Mouse (Mus musculus) liver, adult 2 months (tissue): ENCODE measurements around the gene Tktl1. TPM values are rescaled to one million over a fixed set of nuclear protein-coding genes. Genes with fewer than 3 reads are reported as not detected.

Source experiments
- DNase-seq: peaks from one replicate; pipeline ENCODE4 v3.0.0-alpha.2; 2011; ENCODE audit warnings: low read depth, low spot score; ENCODE audit errors: extremely low read depth
- H3K27ac ChIP-seq: fragments of 200-500 bp; replicated peaks from 2 replicates; pipeline ENCODE4 v1.5.1; 2012; ENCODE audit warnings: low read depth, mild to moderate bottlenecking, control low read depth, inconsistent platforms, low read length; ENCODE audit not compliant: insufficient read depth
- H3K27me3 ChIP-seq: fragments of 200-500 bp; 2 replicates; pipeline ENCODE4 v1.6.1; 2012; ENCODE audit warnings: mild to moderate bottlenecking, moderate library complexity, low read length, inconsistent platforms; ENCODE audit not compliant: control insufficient read depth, insufficient read depth
- H3K36me3 ChIP-seq: fragments of 200-500 bp; 2 replicates; pipeline ENCODE4 v1.6.1; 2012; ENCODE audit warnings: low read length, inconsistent platforms; ENCODE audit not compliant: control insufficient read depth, insufficient read depth
- H3K4me1 ChIP-seq: fragments of 200-500 bp; 2 replicates; pipeline ENCODE4 v1.6.1; 2011; ENCODE audit warnings: low read length; ENCODE audit not compliant: control insufficient read depth, insufficient read depth
- H3K4me3 ChIP-seq: fragments of 200-500 bp; 2 replicates; pipeline ENCODE4 v1.5.1; 2011; ENCODE audit warnings: low read depth, mild to moderate bottlenecking, control low read depth, low read length, moderate library complexity; ENCODE audit not compliant: insufficient read depth
- H3K79me2 ChIP-seq: fragments of 200-500 bp; 2 replicates; pipeline ENCODE4 v1.6.1; 2012; ENCODE audit warnings: inconsistent platforms, mild to moderate bottlenecking, low read length, moderate library complexity; ENCODE audit not compliant: control insufficient read depth, insufficient read depth
- H3K9ac ChIP-seq: fragments of 200-500 bp; 2 replicates; pipeline ENCODE4 v1.6.1; 2012; ENCODE audit warnings: low read depth, mild to moderate bottlenecking, control low read depth, inconsistent platforms, low read length
- CTCF ChIP-seq: fragments of 200-500 bp; IDR thresholded peaks from 2 replicates; pipeline ENCODE4 v1.5.1; 2011; ENCODE audit warnings: low read depth, low read length, control low read depth
- POLR2A ChIP-seq: fragments of 200-500 bp; IDR thresholded peaks from 2 replicates; pipeline ENCODE4 v1.6.1; 2011; ENCODE audit warnings: low read length, control low read depth; ENCODE audit not compliant: insufficient read depth; ENCODE audit errors: extremely low read depth
- WGBS: fragments of 180-500 bp; shearing (Covaris S2); methylation state at CpG from one replicate; pipeline ENCODE4 v1.1.7; 2018; 5-methylcytosine and 5-hydroxymethylcytosine counted together
- polyA plus RNA-seq: library from polyadenylated mRNA; depleted of rRNA; stranded (reverse); fragments of >200 nt; gene quantifications from 2 replicates; pipeline ENCODE4 v1.2.3, GENCODE M21; 2012; rRNA removed
- total RNA-seq: library from RNA; depleted of rRNA; stranded (reverse); fragments of >200 nt; gene quantifications from 2 replicates; pipeline ENCODE4 v1.2.3, GENCODE M21; 2014; rRNA removed

Gene Tktl1
- total and polyA plus RNA-seq, 2 experiments, result under 0.01 TPM; not detected in 1

DNA sequence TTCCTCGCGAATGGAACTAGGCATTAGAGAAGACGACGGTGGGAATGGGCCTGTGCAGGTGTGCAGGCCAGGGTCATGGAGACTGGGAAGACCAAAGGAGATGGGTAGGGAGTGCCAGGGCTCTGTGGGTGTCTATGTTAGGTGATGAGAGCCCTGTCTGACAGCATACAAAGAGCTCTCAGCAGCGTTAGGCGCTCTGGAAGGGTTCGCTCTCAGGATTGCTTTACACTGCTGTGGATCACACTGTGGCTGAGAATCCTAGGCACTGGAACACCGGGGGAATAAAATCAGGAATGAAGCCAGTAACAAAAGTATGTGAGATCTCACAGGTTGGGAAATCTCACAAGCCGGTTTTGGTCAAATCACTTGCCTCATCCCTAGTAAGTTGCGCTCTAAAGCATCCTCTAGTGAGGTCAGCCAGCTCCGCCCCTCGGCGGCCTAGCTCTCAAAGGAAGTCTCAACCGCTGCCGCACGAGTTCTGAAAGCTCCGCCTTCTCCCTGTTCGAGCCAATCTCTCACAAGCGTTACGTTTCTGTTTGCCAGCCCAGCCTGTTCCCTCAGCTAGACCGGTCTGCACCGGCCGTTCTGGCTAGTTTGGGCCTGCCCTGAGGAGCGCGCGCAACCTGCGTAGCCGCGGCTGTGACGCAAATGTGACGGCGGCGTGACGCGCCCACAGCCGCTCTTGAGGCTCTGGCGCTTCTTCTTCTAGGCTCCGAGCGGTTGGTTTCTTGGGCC, 77.3 kb downstream of the Tktl1 start, which contains the start of gene Emd:
Gene Emd, plus strand, starts transcription at position 535 of the 735 bp plus-strand sequence.
- no peaks in the 10 kb centered on the region for H3K27me3 ChIP-seq
- no peaks in the 10 kb centered on the region for H3K79me2 ChIP-seq
- peaks cover 5% of the 10 kb centered on the region; the same call in 1 of the 2 replicates for H3K4me1 ChIP-seq
- DNase-seq, result peak; percentile 91
- peaks cover 3% of the 10 kb centered on the region; the same call in 1 of the 2 replicates for H3K36me3 ChIP-seq
- peak within 1 kb of the TSS; percentile 68 for H3K27ac ChIP-seq
- WGBS, result 11% methylated on average over 39 of the region's 39 CpGs
- H3K9ac ChIP-seq, result peak within 1 kb of the TSS; percentile 82
- 0 out of 2 replicates have a peak, but pooled peaks have one; percentile 49 for TF ChIP-seq POLR2A
- TF ChIP-seq CTCF, result no peak
- peak within 1 kb of the TSS; percentile 83 for H3K4me3 ChIP-seq

DNA sequence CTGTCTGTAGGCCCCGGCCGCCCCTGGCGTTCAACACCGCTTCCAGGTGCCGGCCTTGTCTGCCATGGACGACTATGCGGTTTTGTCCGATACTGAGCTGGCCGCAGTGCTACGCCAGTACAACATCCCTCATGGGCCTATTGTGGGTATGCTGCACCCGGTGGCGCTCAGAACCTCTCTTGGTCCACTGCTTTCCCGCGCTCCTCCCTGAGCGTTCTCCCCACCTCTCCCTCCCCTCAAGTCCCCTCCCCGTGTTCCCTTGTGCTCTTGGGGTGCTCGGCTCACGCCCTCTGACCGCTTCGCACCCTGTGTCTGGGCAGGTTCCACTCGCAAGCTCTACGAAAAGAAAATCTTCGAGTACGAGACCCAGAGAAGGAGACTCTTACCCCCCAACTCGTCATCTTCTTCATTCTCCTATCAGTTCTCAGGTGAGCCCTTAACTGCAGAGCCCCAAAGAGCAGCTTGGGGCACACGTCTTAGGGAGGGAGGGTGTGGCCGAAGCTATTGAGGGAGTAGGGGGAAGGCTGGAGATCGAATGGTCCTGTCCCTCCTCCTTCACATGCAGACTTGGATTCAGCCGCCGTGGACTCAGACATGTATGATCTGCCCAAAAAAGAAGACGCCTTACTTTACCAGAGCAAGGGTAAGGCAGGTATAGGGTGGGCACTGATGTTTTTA, 78.0 kb downstream of the Tktl1 start:
- Histone ChIP-seq H3K4me1 (peaks cover 4% of the 10 kb centered on the region; the same call in 1 of the 2 replicates), H3K4me3 (peak overlapping the region; percentile 83), H3K9ac (peak overlapping the region; percentile 82), H3K79me2 (no peaks in the 10 kb centered on the region), H3K27me3 (no peaks in the 10 kb centered on the region), H3K27ac (peak overlapping the region; percentile 68), H3K36me3 (peaks cover 3% of the 10 kb centered on the region; the same call in 1 of the 2 replicates)
- DNase-seq, result no peak
- TF ChIP-seq CTCF (no peak), POLR2A (no peak)
- 3% methylated on average over 28 of the region's 31 CpGs for WGBS

DNA sequence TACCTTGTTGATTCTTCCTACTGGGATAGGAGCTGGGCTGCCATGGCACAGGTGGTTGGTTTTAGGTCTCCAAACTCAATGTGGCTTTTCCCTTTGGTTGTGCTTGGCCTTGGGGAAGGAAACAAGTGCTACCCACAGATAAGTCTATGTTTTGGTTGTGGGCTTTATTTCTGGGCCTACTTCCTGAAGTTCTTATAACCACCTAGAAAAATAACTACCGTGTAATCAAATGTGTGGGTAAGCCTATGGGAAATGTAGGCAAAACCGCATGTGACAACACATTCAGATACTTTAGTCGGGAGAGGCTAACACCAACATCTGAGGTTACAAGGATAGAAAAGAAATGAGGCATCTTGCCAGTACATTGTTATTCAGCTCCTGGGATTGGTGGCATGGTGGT, 80.7 kb downstream of the Tktl1 start:
- no peaks in the 10 kb centered on the region for H3K79me2 ChIP-seq
- H3K9ac ChIP-seq, result no peak overlapping the region
- 97% methylated on average over 3 of the region's 3 CpGs for WGBS
- 0 out of 2 replicates have a peak, but pooled peaks cover 3% of the 10 kb centered on the region for H3K4me1 ChIP-seq
- no peak overlapping the region for H3K27ac ChIP-seq
- no peak overlapping the region for H3K4me3 ChIP-seq
- no peak for DNase-seq
- peaks cover 3% of the 10 kb centered on the region; the same call in 1 of the 2 replicates for H3K36me3 ChIP-seq
- no peak for TF ChIP-seq POLR2A
- no peak for TF ChIP-seq CTCF
- H3K27me3 ChIP-seq, result no peaks in the 10 kb centered on the region

Other genes with a start within 250 kb of the Tktl1 start
- 4.1 and 8.5 TPM in 2 replicates for gene Renbp, start 246.4 kb upstream of the Tktl1 start, total RNA-seq
- 2.1 and 2.9 TPM in 2 replicates for gene Renbp, start 246.4 kb upstream of the Tktl1 start, polyA plus RNA-seq
- 8.9 and 13.6 TPM in 2 replicates for gene Hcfc1, start 210.9 kb upstream of the Tktl1 start, total RNA-seq
- gene Hcfc1, start 210.9 kb upstream of the Tktl1 start, polyA plus RNA-seq, result 16.5 and 21.6 TPM in 2 replicates
- gene Irak1, start 153.3 kb upstream of the Tktl1 start, total RNA-seq, result 17.0 and 26.4 TPM in 2 replicates
- 84.7 and 86.7 TPM in 2 replicates for gene Irak1, start 153.3 kb upstream of the Tktl1 start, polyA plus RNA-seq
- gene Opn1mw, start 49.8 kb upstream of the Tktl1 start, total RNA-seq, result not detected in 2 replicates
- not detected in 2 replicates for gene Opn1mw, start 49.8 kb upstream of the Tktl1 start, polyA plus RNA-seq
- 5.4 and 5.8 TPM in 2 replicates for gene Mecp2, start 41.9 kb upstream of the Tktl1 start, total RNA-seq
- gene Mecp2, start 41.9 kb upstream of the Tktl1 start, polyA plus RNA-seq, result 1.9 and 2.0 TPM in 2 replicates
- gene Tex28, start 9.4 kb upstream of the Tktl1 start, total RNA-seq, result not detected in 2 replicates
- gene Tex28, start 9.4 kb upstream of the Tktl1 start, polyA plus RNA-seq, result not detected in 2 replicates
- 34.8 and 47.3 TPM in 2 replicates for gene Flna, start 72.6 kb downstream of the Tktl1 start, total RNA-seq
- 14.9 and 24.4 TPM in 2 replicates for gene Flna, start 72.6 kb downstream of the Tktl1 start, polyA plus RNA-seq
- gene Emd, start 77.4 kb downstream of the Tktl1 start, total RNA-seq, result 10.2 and 10.3 TPM in 2 replicates
- 32.4 and 38.8 TPM in 2 replicates for gene Emd, start 77.4 kb downstream of the Tktl1 start, polyA plus RNA-seq
- gene Rpl10, start 93.6 kb downstream of the Tktl1 start, total RNA-seq, result 1,181 and 1,274 TPM in 2 replicates
- 968 and 1,030 TPM in 2 replicates for gene Rpl10, start 93.6 kb downstream of the Tktl1 start, polyA plus RNA-seq
- 29.7 and 37.2 TPM in 2 replicates for gene Taz, start 104.7 kb downstream of the Tktl1 start, total RNA-seq
- 48.8 and 53.9 TPM in 2 replicates for gene Taz, start 104.7 kb downstream of the Tktl1 start, polyA plus RNA-seq
- 3.5 and 6.1 TPM in 2 replicates for gene Dnase1l1, start 105.1 kb downstream of the Tktl1 start, total RNA-seq
- 4.9 and 5.5 TPM in 2 replicates for gene Dnase1l1, start 105.1 kb downstream of the Tktl1 start, polyA plus RNA-seq
- gene Atp6ap1, start 119.8 kb downstream of the Tktl1 start, total RNA-seq, result 53.1 and 67.8 TPM in 2 replicates
- 150 and 152 TPM in 2 replicates for gene Atp6ap1, start 119.8 kb downstream of the Tktl1 start, polyA plus RNA-seq
- gene Gdi1, start 127.7 kb downstream of the Tktl1 start, total RNA-seq, result 54.7 and 55.5 TPM in 2 replicates
- 43.6 and 72.5 TPM in 2 replicates for gene Gdi1, start 127.7 kb downstream of the Tktl1 start, polyA plus RNA-seq
- gene Fam50a, start 135.8 kb downstream of the Tktl1 start, total RNA-seq, result 8.1 and 10.3 TPM in 2 replicates
- 6.3 and 7.3 TPM in 2 replicates for gene Fam50a, start 135.8 kb downstream of the Tktl1 start, polyA plus RNA-seq
- 0.34 and 0.46 TPM in 2 replicates for gene Plxna3, start 151.8 kb downstream of the Tktl1 start, total RNA-seq
- 0.95 and 1.8 TPM in 2 replicates for gene Plxna3, start 151.8 kb downstream of the Tktl1 start, polyA plus RNA-seq
- gene Lage3, start 176.4 kb downstream of the Tktl1 start, total RNA-seq, result 28.7 and 32.2 TPM in 2 replicates
- 35.3 and 38.2 TPM in 2 replicates for gene Lage3, start 176.4 kb downstream of the Tktl1 start, polyA plus RNA-seq
- 14.0 and 17.0 TPM in 2 replicates for gene Ubl4a, start 196.0 kb downstream of the Tktl1 start, total RNA-seq
- gene Ubl4a, start 196.0 kb downstream of the Tktl1 start, polyA plus RNA-seq, result 29.2 and 33.6 TPM in 2 replicates
- gene Slc10a3, start 196.1 kb downstream of the Tktl1 start, total RNA-seq, result 2.8 and 3.2 TPM in 2 replicates
- 6.3 and 8.4 TPM in 2 replicates for gene Slc10a3, start 196.1 kb downstream of the Tktl1 start, polyA plus RNA-seq
- gene Fam3a, start 216.0 kb downstream of the Tktl1 start, total RNA-seq, result 5.8 and 8.1 TPM in 2 replicates
- gene Fam3a, start 216.0 kb downstream of the Tktl1 start, polyA plus RNA-seq, result 22.7 and 24.1 TPM in 2 replicates
- 50.5 and 68.5 TPM in 2 replicates for gene Ikbkg, start 216.0 kb downstream of the Tktl1 start, total RNA-seq
- gene Ikbkg, start 216.0 kb downstream of the Tktl1 start, polyA plus RNA-seq, result 24.3 and 32.8 TPM in 2 replicates